8 mouse cellular contexts compared by ENCODE assay signal in genomic region chr6:128839266-128839771, GRCm38 (mm10). TPM values are rescaled to one million over a fixed set of nuclear protein-coding genes. Genes with fewer than 3 reads are reported as not detected.
DNase-seq lines count a peak whose midpoint lies in the region; ATAC-seq lines count a peak whose summit lies in the region.

No protein-coding gene starts in this region.

- H3K4me2 ChIP-seq in hindbrain, embryonic 12.5 days (replicated peaks) = peak overlapping the region; percentile 55

- H3K4me1 ChIP-seq in hindbrain, embryonic 12.5 days = peaks cover 23% of the 10 kb centered on the region

- peak overlapping the region; percentile 72 for H3K4me3 ChIP-seq in hindbrain, embryonic 12.5 days

- H3K27me3 ChIP-seq in hindbrain, embryonic 12.5 days = no peaks in the 10 kb centered on the region

- peak overlapping the region; percentile 58 for H3K27ac ChIP-seq in hindbrain, embryonic 12.5 days

- DNase-seq in NIH3T3 (ENCODE audit: low read depth) = peak; percentile 93
- DNase-seq in cerebellum, adult 9-11 months = peak; percentile 90
- DNase-seq in frontal cortex, adult 2 months (ENCODE audit: extremely low spot score in 1 of 2, low spot score in 1 of 2) = peak; percentile 64 to 82
- peak; percentile 43 to 62 for DNase-seq in layer of hippocampus, postnatal 25 days (ENCODE audit: extremely low spot score in 1 of 2, low spot score in 1 of 2)
- DNase-seq in lung, postnatal 14 days = peak; percentile 88
- DNase-seq in ovary, postnatal 36 days (ENCODE audit: low spot score) = peak; percentile 76
- peak; percentile 94 for DNase-seq in thymus, postnatal 25 days

- H3K9ac ChIP-seq in hindbrain, embryonic 12.5 days = peak overlapping the region; percentile 8; the same call in 1 of the 2 replicates

- peak; percentile 13 for ATAC-seq in hindbrain, embryonic 12.5 days (ENCODE audit: low FRiP score)

- no peaks in the 10 kb centered on the region for H3K9me3 ChIP-seq in hindbrain, embryonic 12.5 days (replicated peaks)

- WGBS in hindbrain, embryonic 12.5 days = 0% methylated on average over 17 of the region's 17 CpGs

- no peaks in the 10 kb centered on the region for H3K36me3 ChIP-seq in hindbrain, embryonic 12.5 days

RNA-seq across cellular contexts. Expression of gene Klrb1b, which starts 13.2 kb away (rescaled TPM):
- polyA plus RNA-seq in frontal cortex, adult 2 months (2012; rRNA removed) = not detected in 2 replicates
- polyA plus RNA-seq in hindbrain, embryonic 12.5 days (2016; fragmentation: Nextera tagmentation; extraction: Ambion mirVana) = 0.25 TPM in 1 of 2 replicates, not detected in the other
- not detected for total RNA-seq in layer of hippocampus, postnatal 25 days (2021)

RNA-seq across cellular contexts. Expression of gene Gm44511, which starts 13.2 kb away (rescaled TPM):
- polyA plus RNA-seq in frontal cortex, adult 2 months (2012; rRNA removed) = not detected in 2 replicates
- polyA plus RNA-seq in hindbrain, embryonic 12.5 days (2016; fragmentation: Nextera tagmentation; extraction: Ambion mirVana) = not detected in 2 replicates
- not detected for total RNA-seq in layer of hippocampus, postnatal 25 days (2021)

RNA-seq across cellular contexts. Expression of gene Clec2i, which starts 48.1 kb away (rescaled TPM):
- polyA plus RNA-seq in frontal cortex, adult 2 months (2012; rRNA removed) = 0.12 and 0.15 TPM in 2 replicates
- polyA plus RNA-seq in hindbrain, embryonic 12.5 days (2016; fragmentation: Nextera tagmentation; extraction: Ambion mirVana) = not detected in 2 replicates
- total RNA-seq in layer of hippocampus, postnatal 25 days (2021) = not detected

RNA-seq across cellular contexts. Expression of gene Klrb1c, which starts 50.3 kb away (rescaled TPM):
- 0.08 TPM in 1 of 2 replicates, not detected in the other for polyA plus RNA-seq in frontal cortex, adult 2 months (2012; rRNA removed)
- polyA plus RNA-seq in hindbrain, embryonic 12.5 days (2016; fragmentation: Nextera tagmentation; extraction: Ambion mirVana) = not detected in 2 replicates
- total RNA-seq in layer of hippocampus, postnatal 25 days (2021) = not detected

RNA-seq across cellular contexts. Expression of gene BC035044, which starts 51.6 kb away (rescaled TPM):
- polyA plus RNA-seq in frontal cortex, adult 2 months (2012; rRNA removed) = 2.0 and 2.3 TPM in 2 replicates
- 0.35 and 0.57 TPM in 2 replicates for polyA plus RNA-seq in hindbrain, embryonic 12.5 days (2016; fragmentation: Nextera tagmentation; extraction: Ambion mirVana)
- total RNA-seq in layer of hippocampus, postnatal 25 days (2021) = 1 to 10 TPM; 1.5 to 2.3 TPM

Comparison
In these comparisons a context has a peak if more than half of its experiments do, and no peak if none do; other contexts are left out.
1. Peak in every context shown above with its lines: DNase-seq, ATAC-seq, H3K4me3 ChIP-seq and H3K27ac ChIP-seq.